Mouse (Mus musculus): ENCODE measurements around the gene Cdk14. TPM values are rescaled to one million over a fixed set of nuclear protein-coding genes. Genes with fewer than 3 reads are reported as not detected.
"Not testable (repeated sequence)": the region's sequence is repeated elsewhere in the genome, so short reads cannot be mapped to it uniquely, and the experiment has no call there.

Cdk14 gene
- polyA plus RNA-seq, 1 experiment from 2014 or later: 35.8 TPM

- 68% methylated on average over 10 of the region's 10 CpGs for WGBS
- Histone ChIP-seq H3K4me3 (no peak overlapping the region), H3K4me2 (no peak overlapping the region), H3K36me3 (no peaks in the 10 kb centered on the region), H3K27ac (no peak overlapping the region), H3K4me1 (replicated peaks) (no peaks in the 10 kb centered on the region), H3K27me3 (no peaks in the 10 kb centered on the region), H3K9me3 (no peaks in the 10 kb centered on the region), H3K9ac (no peak overlapping the region)
- no peak for ATAC-seq (ENCODE audit: low FRiP score)
Observed at GRCm38 (mm10) chr5:5330926-5331460, 89.1 kb downstream of the Cdk14 start.

GRCm38 (mm10) chr5:5329018-5329417 is 91.1 kb downstream of the Cdk14 start:
- not testable (repeated sequence) for H3K9ac ChIP-seq; H3K36me3 ChIP-seq; H3K4me3 ChIP-seq; H3K27me3 ChIP-seq; H3K9me3 ChIP-seq; ATAC-seq (ENCODE audit: low FRiP score); H3K27ac ChIP-seq; H3K4me2 ChIP-seq; H3K4me1 ChIP-seq (replicated peaks)
- WGBS: 91% methylated on average over 2 of the region's 2 CpGs

GRCm38 (mm10) chr5:5326716-5327115 is 93.4 kb downstream of the Cdk14 start:
- Histone ChIP-seq H3K9ac (no peak overlapping the region), H3K27ac (no peak overlapping the region), H3K4me1 (replicated peaks) (no peaks in the 10 kb centered on the region), H3K27me3 (no peaks in the 10 kb centered on the region), H3K9me3 (no peaks in the 10 kb centered on the region), H3K4me2 (no peak overlapping the region), H3K36me3 (no peaks in the 10 kb centered on the region), H3K4me3 (no peak overlapping the region)
- 98% methylated on average over 2 of the region's 2 CpGs for WGBS
- no peak for ATAC-seq (ENCODE audit: low FRiP score)

- H3K27ac ChIP-seq: no peak overlapping the region
- WGBS: 86% methylated on average over 8 of the region's 8 CpGs
- H3K9me3 ChIP-seq: no peaks in the 10 kb centered on the region
- H3K9ac ChIP-seq: no peak overlapping the region
- no peak overlapping the region for H3K4me2 ChIP-seq
- no peaks in the 10 kb centered on the region for H3K27me3 ChIP-seq
- H3K4me1 ChIP-seq (replicated peaks): peaks cover 10% of the 10 kb centered on the region
- H3K36me3 ChIP-seq: no peaks in the 10 kb centered on the region
- H3K4me3 ChIP-seq: no peak overlapping the region
- no peak for ATAC-seq (ENCODE audit: low FRiP score)
Observed at GRCm38 (mm10) chr5:5322699-5323098, 97.4 kb downstream of the Cdk14 start.

GRCm38 (mm10) chr5:5320506-5321181 is 99.5 kb downstream of the Cdk14 start:
- no peak for ATAC-seq (ENCODE audit: low FRiP score)

GRCm38 (mm10) chr5:5319824-5320505 is 100.1 kb downstream of the Cdk14 start:
- ATAC-seq (ENCODE audit: low FRiP score): no peak
- H3K4me3 ChIP-seq: no peak overlapping the region
- H3K9ac ChIP-seq: no peak overlapping the region
- no peaks in the 10 kb centered on the region for H3K9me3 ChIP-seq
- H3K27me3 ChIP-seq: no peaks in the 10 kb centered on the region
- H3K27ac ChIP-seq: no peak overlapping the region
- 88% methylated on average over 8 of the region's 8 CpGs for WGBS
- no peaks in the 10 kb centered on the region for H3K36me3 ChIP-seq
- H3K4me2 ChIP-seq: no peak overlapping the region
- peaks cover 10% of the 10 kb centered on the region for H3K4me1 ChIP-seq (replicated peaks)

More at GRCm38 (mm10) chr5:5320506-5321181, 99.5 kb downstream of the Cdk14 start:
- Histone ChIP-seq H3K9ac (no peak overlapping the region), H3K27ac (no peak overlapping the region), H3K4me2 (no peak overlapping the region), H3K4me1 (replicated peaks) (peaks cover 10% of the 10 kb centered on the region), H3K36me3 (no peaks in the 10 kb centered on the region), H3K9me3 (no peaks in the 10 kb centered on the region), H3K27me3 (no peaks in the 10 kb centered on the region), H3K4me3 (no peak overlapping the region)
- 72% methylated on average over 2 of the region's 2 CpGs for WGBS

GRCm38 (mm10) chr5:5314270-5314669 is 105.8 kb downstream of the Cdk14 start:
- no peak overlapping the region for H3K4me2 ChIP-seq
- no peak overlapping the region for H3K4me3 ChIP-seq
- 78% methylated on average over 6 of the region's 6 CpGs for WGBS
- H3K4me1 ChIP-seq (replicated peaks): peaks cover 14% of the 10 kb centered on the region; the same call in 1 of the 2 replicates
- no peak for ATAC-seq (ENCODE audit: low FRiP score)
- no peaks in the 10 kb centered on the region for H3K27me3 ChIP-seq
- no peak overlapping the region for H3K9ac ChIP-seq
- no peaks in the 10 kb centered on the region for H3K36me3 ChIP-seq
- no peak overlapping the region for H3K27ac ChIP-seq
- H3K9me3 ChIP-seq: no peaks in the 10 kb centered on the region

- Histone ChIP-seq H3K27me3 (no peaks in the 10 kb centered on the region), H3K9me3 (no peaks in the 10 kb centered on the region), H3K4me2 (no peak overlapping the region), H3K4me1 (replicated peaks) (peaks cover 14% of the 10 kb centered on the region; the same call in 1 of the 2 replicates), H3K27ac (no peak overlapping the region), H3K9ac (no peak overlapping the region), H3K4me3 (no peak overlapping the region), H3K36me3 (no peaks in the 10 kb centered on the region)
- ATAC-seq (ENCODE audit: low FRiP score): no peak
- 83% methylated on average over 9 of the region's 9 CpGs for WGBS
Observed at GRCm38 (mm10) chr5:5313195-5313760, 106.8 kb downstream of the Cdk14 start.

- 92% methylated on average over 2 of the region's 2 CpGs for WGBS
- H3K9me3 ChIP-seq: no peaks in the 10 kb centered on the region
- H3K4me3 ChIP-seq: no peak overlapping the region
- H3K4me1 ChIP-seq (replicated peaks): peaks cover 4% of the 10 kb centered on the region
- no peaks in the 10 kb centered on the region for H3K27me3 ChIP-seq
- ATAC-seq (ENCODE audit: low FRiP score): no peak
- H3K4me2 ChIP-seq: no peak overlapping the region
- no peaks in the 10 kb centered on the region for H3K36me3 ChIP-seq
- H3K27ac ChIP-seq: no peak overlapping the region
- no peak overlapping the region for H3K9ac ChIP-seq
Observed at GRCm38 (mm10) chr5:5305286-5305685, 114.8 kb downstream of the Cdk14 start.

- Histone ChIP-seq H3K4me3 (no peak overlapping the region), H3K27me3 (no peaks in the 10 kb centered on the region), H3K4me2 (no peak overlapping the region), H3K9ac (no peak overlapping the region), H3K27ac (no peak overlapping the region), H3K9me3 (no peaks in the 10 kb centered on the region), H3K36me3 (no peaks in the 10 kb centered on the region), H3K4me1 (replicated peaks) (peaks cover 6% of the 10 kb centered on the region)
- ATAC-seq (ENCODE audit: low FRiP score): no peak
- 94% methylated on average over 8 of the region's 8 CpGs for WGBS
Observed at GRCm38 (mm10) chr5:5303102-5303670, 116.9 kb downstream of the Cdk14 start.

- H3K4me1 ChIP-seq (replicated peaks): peaks cover 6% of the 10 kb centered on the region
- H3K27ac ChIP-seq: no peak overlapping the region
- ATAC-seq (ENCODE audit: low FRiP score): no peak
- 91% methylated on average over 12 of the region's 12 CpGs for WGBS
- H3K27me3 ChIP-seq: no peaks in the 10 kb centered on the region
- no peaks in the 10 kb centered on the region for H3K9me3 ChIP-seq
- no peak overlapping the region for H3K4me2 ChIP-seq
- no peaks in the 10 kb centered on the region for H3K36me3 ChIP-seq
- no peak overlapping the region for H3K4me3 ChIP-seq
- H3K9ac ChIP-seq: no peak overlapping the region
Observed at GRCm38 (mm10) chr5:5301571-5302079, 118.5 kb downstream of the Cdk14 start.

- no peaks in the 10 kb centered on the region for H3K36me3 ChIP-seq
- H3K4me2 ChIP-seq: no peak overlapping the region
- no peak for ATAC-seq (ENCODE audit: low FRiP score)
- H3K4me1 ChIP-seq (replicated peaks): peaks cover 6% of the 10 kb centered on the region
- WGBS: 75% methylated on average over 2 of the region's 2 CpGs
- no peak overlapping the region for H3K9ac ChIP-seq
- H3K27ac ChIP-seq: no peak overlapping the region
- no peaks in the 10 kb centered on the region for H3K27me3 ChIP-seq
- no peaks in the 10 kb centered on the region for H3K9me3 ChIP-seq
- no peak overlapping the region for H3K4me3 ChIP-seq
Observed at GRCm38 (mm10) chr5:5300998-5301397, 119.1 kb downstream of the Cdk14 start.

Data from hindbrain, embryonic 13.5 days (tissue).